8 mouse cellular contexts compared by ENCODE assay signal in genomic region chr9:102840792-102841778, GRCm38 (mm10). TPM values are rescaled to one million over a fixed set of nuclear protein-coding genes. Genes with fewer than 3 reads are reported as not detected.
DNase-seq lines count a peak whose midpoint lies in the region; ATAC-seq and TF ChIP-seq lines count a peak whose summit lies in the region.

No protein-coding gene starts in this region.

- peak overlapping the region; percentile 8 to 29; a peak in 3 of 4 replicates for H3K4me3 ChIP-seq in MEL (ENCODE audit: control insufficient read depth in 1 of 2, insufficient read depth in 1 of 2, low read depth in 2 of 2, low read length in 2 of 2)
- H3K4me3 ChIP-seq in forebrain, embryonic 13.5 days = no peak overlapping the region
- no peak overlapping the region for H3K4me3 ChIP-seq in hindbrain, postnatal 0 days (ENCODE audit: low read length)
- no peak overlapping the region for H3K4me3 ChIP-seq in liver, embryonic 16.5 days (ENCODE audit: low read depth, low read length)
- H3K4me3 ChIP-seq in stomach, postnatal 0 days (ENCODE audit: low read depth, low read length) = no peak overlapping the region

- no peaks in the 10 kb centered on the region for H3K27me3 ChIP-seq in MEL (ENCODE audit: control insufficient read depth in 1 of 2, insufficient read depth in 2 of 2, low read length in 2 of 2)
- no peaks in the 10 kb centered on the region for H3K27me3 ChIP-seq in forebrain, embryonic 13.5 days
- no peaks in the 10 kb centered on the region for H3K27me3 ChIP-seq in hindbrain, postnatal 0 days (ENCODE audit: insufficient read depth, low read length)
- H3K27me3 ChIP-seq in liver, embryonic 16.5 days (ENCODE audit: control insufficient read depth, insufficient read depth, low read depth, low read length) = no peaks in the 10 kb centered on the region
- H3K27me3 ChIP-seq in stomach, postnatal 0 days (ENCODE audit: control insufficient read depth, insufficient read depth, low read length) = no peaks in the 10 kb centered on the region

- DNase-seq in 3134 (ENCODE audit: extremely low read depth, insufficient read length, low spot score) (peak; percentile 45), MEL (ENCODE audit: low read depth, low spot score) (peak; percentile 82)
- DNase-seq in hindbrain, postnatal 0 days (ENCODE audit: low spot score) = peak; percentile 56
- DNase-seq in stomach, postnatal 0 days (ENCODE audit: low spot score) = peak; percentile 35
- DNase-seq in T-cell, adult 2 months (ENCODE audit: low spot score) = no peak
- no peak for DNase-seq in thymus, postnatal 36 days

- H3K36me3 ChIP-seq in MEL (ENCODE audit: control insufficient read depth in 1 of 2, insufficient read depth in 2 of 2, low read length in 2 of 2) = peaks cover 0 to 31% of the 10 kb centered on the region in 2 experiments; a peak in 2 of 4 replicates
- no peaks in the 10 kb centered on the region for H3K36me3 ChIP-seq in forebrain, embryonic 13.5 days (ENCODE audit: poor library complexity, severe bottlenecking)
- no peaks in the 10 kb centered on the region for H3K36me3 ChIP-seq in hindbrain, postnatal 0 days (ENCODE audit: insufficient read depth, low read length)
- no peaks in the 10 kb centered on the region for H3K36me3 ChIP-seq in liver, embryonic 16.5 days (ENCODE audit: control insufficient read depth, insufficient read depth)
- H3K36me3 ChIP-seq in stomach, postnatal 0 days (ENCODE audit: control insufficient read depth, insufficient read depth, low read length) = no peaks in the 10 kb centered on the region

- ATAC-seq in forebrain, embryonic 13.5 days = 0 out of 2 replicates have a peak, but pooled peaks have one; percentile 30
- ATAC-seq in hindbrain, postnatal 0 days = no peak
- 0 out of 2 replicates have a peak, but pooled peaks have one; percentile 23 for ATAC-seq in liver, embryonic 16.5 days (ENCODE audit: low read depth)
- 0 out of 2 replicates have a peak, but pooled peaks have one; percentile 43 for ATAC-seq in stomach, postnatal 0 days (ENCODE audit: low FRiP score, low TSS enrichment)

- WGBS in forebrain, embryonic 13.5 days = 19% methylated on average over 16 of the region's 16 CpGs
- WGBS in hindbrain, postnatal 0 days = 22% methylated on average over 16 of the region's 16 CpGs
- 13% methylated on average over 16 of the region's 16 CpGs for WGBS in liver, embryonic 16.5 days (ENCODE audit: insufficient replicate concordance)
- WGBS in stomach, postnatal 0 days = 23% methylated on average over 16 of the region's 16 CpGs

- peak overlapping the region; percentile 22 for H3K4me2 ChIP-seq in forebrain, embryonic 13.5 days
- peak overlapping the region; percentile 22 for H3K4me2 ChIP-seq in hindbrain, postnatal 0 days (ENCODE audit: low read depth, low read length)
- 0 out of 2 replicates have a peak overlapping the region, but pooled peaks have one; percentile 6 for H3K4me2 ChIP-seq in liver, embryonic 16.5 days (ENCODE audit: low read depth, low read length)
- H3K4me2 ChIP-seq in stomach, postnatal 0 days (replicated peaks; ENCODE audit: low read depth) = peak overlapping the region; percentile 26

- no peaks in the 10 kb centered on the region for H3K9me3 ChIP-seq in MEL (replicated peaks; ENCODE audit: insufficient read depth, low read length)
- no peaks in the 10 kb centered on the region for H3K9me3 ChIP-seq in forebrain, embryonic 13.5 days (replicated peaks)
- H3K9me3 ChIP-seq in hindbrain, postnatal 0 days (ENCODE audit: low read length) = no peaks in the 10 kb centered on the region
- H3K9me3 ChIP-seq in liver, embryonic 16.5 days (replicated peaks; ENCODE audit: control insufficient read depth, low read length) = no peaks in the 10 kb centered on the region
- no peaks in the 10 kb centered on the region for H3K9me3 ChIP-seq in stomach, postnatal 0 days (ENCODE audit: control insufficient read depth, low read length)

- peak overlapping the region; percentile 49 for H3K9ac ChIP-seq in MEL (ENCODE audit: control insufficient read depth, low read depth, low read length, poor library complexity, severe bottlenecking)
- H3K9ac ChIP-seq in forebrain, embryonic 13.5 days = peak overlapping the region; percentile 19; the same call in 1 of the 2 replicates
- H3K9ac ChIP-seq in hindbrain, postnatal 0 days (replicated peaks; ENCODE audit: low read length) = no peak overlapping the region
- no peak overlapping the region for H3K9ac ChIP-seq in liver, embryonic 16.5 days (ENCODE audit: low read depth, low read length)
- H3K9ac ChIP-seq in stomach, postnatal 0 days (ENCODE audit: low read length) = peak overlapping the region; percentile 9; the same call in 1 of the 2 replicates

- no peak; a peak in 1 of 4 replicates for TF ChIP-seq EP300 in MEL (IDR thresholded peaks at IDR 0.05; ENCODE audit: low read depth in 1 of 2, low read length in 2 of 2)
- TF ChIP-seq EP300 in stomach, postnatal 0 days (optimal IDR thresholded peaks at IDR 0.05) = no peak

- TF ChIP-seq RAD21 in MEL (IDR thresholded peaks at IDR 0.05; ENCODE audit: low read depth, low read length) = no peak

- no peak for TF ChIP-seq POLR2A in MEL (IDR thresholded peaks at IDR 0.05; ENCODE audit: control insufficient read depth in 1 of 2, insufficient read depth in 1 of 2, low read depth in 1 of 2, low read length in 2 of 2, poor library complexity in 1 of 2)

- H3K4me1 ChIP-seq in MEL (ENCODE audit: control insufficient read depth in 1 of 2, insufficient read depth in 2 of 2, low read length in 2 of 2) = peaks cover 7 to 34% of the 10 kb centered on the region in 2 experiments
- H3K4me1 ChIP-seq in forebrain, embryonic 13.5 days = peaks cover 75% of the 10 kb centered on the region
- H3K4me1 ChIP-seq in hindbrain, postnatal 0 days (ENCODE audit: insufficient read depth, low read length) = peaks cover 31% of the 10 kb centered on the region
- H3K4me1 ChIP-seq in liver, embryonic 16.5 days (ENCODE audit: control insufficient read depth, low read depth, low read length) = peaks cover 27% of the 10 kb centered on the region
- peaks cover 23% of the 10 kb centered on the region for H3K4me1 ChIP-seq in stomach, postnatal 0 days (replicated peaks; ENCODE audit: control insufficient read depth, insufficient read depth)

- peak overlapping the region; percentile 56 for H3K27ac ChIP-seq in MEL (ENCODE audit: control insufficient read depth, low read depth, low read length)
- H3K27ac ChIP-seq in forebrain, embryonic 13.5 days = no peak overlapping the region
- no peak overlapping the region; the same call in 1 of the 2 replicates for H3K27ac ChIP-seq in hindbrain, postnatal 0 days
- 0 out of 2 replicates have a peak overlapping the region, but pooled peaks have one; percentile 4 for H3K27ac ChIP-seq in liver, embryonic 16.5 days (ENCODE audit: low read length)
- H3K27ac ChIP-seq in stomach, postnatal 0 days (replicated peaks) = peak overlapping the region; percentile 79

- H3K79me2 ChIP-seq in MEL (ENCODE audit: control insufficient read depth, insufficient read depth, low read length, poor library complexity) = peaks cover 72% of the 10 kb centered on the region

- no peak for TF ChIP-seq CTCF in MEL (IDR thresholded peaks at IDR 0.05 in 2 of 3, conservative IDR thresholded peaks at IDR 0.05 in 1 of 3; ENCODE audit: control insufficient read depth in 1 of 3, insufficient read depth in 1 of 3, low read depth in 2 of 3, low read length in 3 of 3, poor library complexity in 1 of 3, severe bottlenecking in 1 of 3)
- TF ChIP-seq CTCF in hindbrain, postnatal 0 days (IDR thresholded peaks at IDR 0.05; ENCODE audit: low read depth) = no peak
- TF ChIP-seq CTCF in stomach, postnatal 0 days (IDR thresholded peaks at IDR 0.05; ENCODE audit: low read depth) = no peak

TF ChIP-seq in MEL, 35 proteins besides CTCF, POLR2A, EP300 and RAD21:
- TF ChIP-seq ZC3H11A (IDR thresholded peaks at IDR 0.05; ENCODE audit: low read depth, low read length) = no peak
- TF ChIP-seq MYB (IDR thresholded peaks at IDR 0.05; ENCODE audit: low read depth, low read length) = no peak
- TF ChIP-seq TCF12 (IDR thresholded peaks at IDR 0.05; ENCODE audit: low read depth, low read length) = no peak
- no peak for TF ChIP-seq MAZ (IDR thresholded peaks at IDR 0.05; ENCODE audit: low read depth, low read length)
- TF ChIP-seq MXI1 (IDR thresholded peaks at IDR 0.05; ENCODE audit: low read depth, low read length) = peak; percentile 75; the same call in 1 of the 2 replicates
- peak; percentile 54; the same call in 1 of the 2 replicates for TF ChIP-seq ETS1 (IDR thresholded peaks at IDR 0.05; ENCODE audit: low read depth, low read length)
- TF ChIP-seq SIN3A (IDR thresholded peaks at IDR 0.05; ENCODE audit: low read length) = peak; percentile 63
- no peak for TF ChIP-seq SMC3 (IDR thresholded peaks at IDR 0.05; ENCODE audit: low read depth, low read length)
- peak; percentile 44; the same call in 1 of the 2 replicates for TF ChIP-seq GATA1 (IDR thresholded peaks at IDR 0.05; ENCODE audit: low read depth, low read length)
- peak; percentile 61 for TF ChIP-seq RCOR1 (IDR thresholded peaks at IDR 0.05; ENCODE audit: low read depth, low read length)

RNA-seq across cellular contexts. Expression of gene Ryk, which starts 6.4 kb away (rescaled TPM):
- total RNA-seq in MEL (2012; rRNA removed) = 43.8 and 46.0 TPM in 2 replicates
- 10 to 100 TPM; 46.4 to 47.3 TPM for polyA plus RNA-seq in MEL (2012; ENCODE audit: insufficient read depth in 1 of 2, insufficient read length in 2 of 2, low read depth in 1 of 2, low replicate concordance in 2 of 2, missing spikeins in 1 of 2)
- 12.8 and 14.1 TPM in 2 replicates for polyA plus RNA-seq in forebrain, embryonic 13.5 days (2015; fragmentation: Nextera tagmentation; extraction: Ambion mirVana)
- total RNA-seq in hindbrain, postnatal 0 days (2014; rRNA removed) = 41.4 and 47.7 TPM in 2 replicates
- 9.3 and 10.2 TPM in 2 replicates for polyA plus RNA-seq in hindbrain, postnatal 0 days (2015; fragmentation: Nextera tagmentation; extraction: Ambion mirVana)
- polyA plus RNA-seq in liver, embryonic 16.5 days (2015; fragmentation: Nextera tagmentation; extraction: Ambion mirVana) = 3.0 and 3.2 TPM in 2 replicates
- polyA plus RNA-seq in stomach, postnatal 0 days (2015; fragmentation: Nextera tagmentation; extraction: Ambion mirVana) = 16.8 and 24.2 TPM in 2 replicates

Comparison
In these comparisons a context has a peak if more than half of its experiments do, and no peak if none do; other contexts are left out.
1. DNase-seq: peak in 3134 (single experiment), MEL (single experiment), hindbrain, postnatal 0 days (single experiment) and stomach, postnatal 0 days (single experiment); none in T-cell, adult 2 months (single experiment) and thymus, postnatal 36 days (0 of 2).
2. H3K27ac ChIP-seq: peak in MEL (single experiment), liver, embryonic 16.5 days (single experiment) and stomach, postnatal 0 days (single experiment); none in forebrain, embryonic 13.5 days (single experiment) and hindbrain, postnatal 0 days (single experiment).
3. H3K4me3 ChIP-seq: peak in MEL (2 of 2); none in forebrain, embryonic 13.5 days (single experiment), hindbrain, postnatal 0 days (single experiment), liver, embryonic 16.5 days (single experiment) and stomach, postnatal 0 days (single experiment).
4. H3K9ac ChIP-seq: peak in MEL (single experiment), forebrain, embryonic 13.5 days (single experiment) and stomach, postnatal 0 days (single experiment); none in hindbrain, postnatal 0 days (single experiment) and liver, embryonic 16.5 days (single experiment).
5. Peak in every context shown above with its lines, with median percentiles within 50 percentile points of each other: H3K4me2 ChIP-seq.